Mouse (Mus musculus): ENCODE results near the gene Klhl23. TPM values are rescaled to one million over a fixed set of nuclear protein-coding genes. Genes with fewer than 3 reads are reported as not detected.

Gene Klhl23
- polyA plus RNA-seq, 1 experiment from 2014 or later, result 26.7 TPM

DNA sequence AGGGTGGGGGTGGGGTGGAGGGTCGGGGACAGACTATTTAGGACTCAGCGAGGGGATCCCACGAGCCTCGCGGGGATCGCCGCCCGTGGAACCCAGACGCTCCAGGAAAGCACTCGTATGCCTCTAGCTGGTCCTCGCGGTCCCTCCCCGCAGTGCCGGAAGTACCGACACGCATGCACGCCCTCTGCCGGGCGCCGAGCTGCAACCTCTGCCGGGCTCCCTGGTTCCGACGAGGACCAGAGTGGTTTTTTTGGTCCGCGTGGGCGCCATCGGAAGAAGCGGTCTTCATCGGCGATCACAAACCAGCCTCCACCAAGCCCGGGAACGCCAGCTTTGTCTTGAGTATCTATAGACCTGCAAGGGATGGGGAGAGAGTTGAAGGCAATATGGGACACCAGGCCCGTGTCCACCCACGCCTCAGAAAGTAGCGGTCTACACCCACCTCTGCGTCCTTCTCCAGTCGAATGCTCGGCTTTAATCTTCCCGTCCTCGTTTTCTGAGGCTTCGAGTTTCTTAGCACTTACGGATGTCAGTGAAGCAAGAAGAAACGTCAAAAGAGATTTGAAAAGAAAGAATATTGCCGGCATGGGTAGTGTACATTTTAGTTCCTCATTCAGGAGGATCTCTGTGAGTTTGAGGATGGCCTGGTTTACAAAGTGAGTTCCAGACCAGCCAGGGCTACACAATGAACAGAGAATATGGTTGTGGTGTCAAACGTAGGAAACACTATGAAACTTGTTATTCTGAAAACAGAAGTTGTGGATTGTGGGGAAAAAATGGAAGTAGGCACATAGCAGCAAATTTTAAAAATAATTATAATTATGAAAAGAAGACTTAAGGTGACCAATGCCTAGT, 63.9 kb downstream of the Klhl23 start, which contains the start of gene Mettl5:
Gene Mettl5 (minus strand): TSS at position 165 of the 855 bp plus-strand sequence.
- no peaks in the 10 kb centered on the region for H3K9me3 ChIP-seq (replicated peaks)
- peak within 1 kb of the TSS; percentile 90 for H3K27ac ChIP-seq (replicated peaks)
- H3K4me3 ChIP-seq, result peak within 1 kb of the TSS; percentile 78
- WGBS, result 3% methylated on average over 45 of the region's 45 CpGs
- H3K4me1 ChIP-seq, result peaks cover 18% of the 10 kb centered on the region
- peaks cover 3% of the 10 kb centered on the region; the same call in 1 of the 2 replicates for H3K36me3 ChIP-seq
- peak; percentile 88 for DNase-seq (ENCODE audit: low spot score)
- H3K27me3 ChIP-seq (ENCODE audit: low read depth, poor library complexity, severe bottlenecking), result no peaks in the 10 kb centered on the region

Other genes starting within 250 kb of the Klhl23 start
- 2.8 and 3.4 TPM in 2 replicates for gene Lrp2, start 235.9 kb upstream of the Klhl23 start, polyA plus RNA-seq (2016; fragmentation: Nextera tagmentation; extraction: Ambion mirVana)
- gene Bbs5, start 174.8 kb upstream of the Klhl23 start, polyA plus RNA-seq (2016; fragmentation: Nextera tagmentation; extraction: Ambion mirVana), result 13.8 and 14.6 TPM in 2 replicates
- 0.09 and 0.15 TPM in 2 replicates for gene Klhl41, start 151.8 kb upstream of the Klhl23 start, polyA plus RNA-seq (2016; fragmentation: Nextera tagmentation; extraction: Ambion mirVana)
- 15.8 and 17.7 TPM in 2 replicates for gene Fastkd1, start 108.4 kb upstream of the Klhl23 start, polyA plus RNA-seq (2016; fragmentation: Nextera tagmentation; extraction: Ambion mirVana)
- 127 and 134 TPM in 2 replicates for gene Ppig, start 99.4 kb upstream of the Klhl23 start, polyA plus RNA-seq (2016; fragmentation: Nextera tagmentation; extraction: Ambion mirVana)
- gene Ccdc173, start 32.4 kb upstream of the Klhl23 start, polyA plus RNA-seq (2016; fragmentation: Nextera tagmentation; extraction: Ambion mirVana), result 3.5 and 4.2 TPM in 2 replicates
- gene Phospho2, start 32.3 kb upstream of the Klhl23 start, polyA plus RNA-seq (2016; fragmentation: Nextera tagmentation; extraction: Ambion mirVana), result 30.4 and 32.8 TPM in 2 replicates
- 354 and 383 TPM in 2 replicates for gene Ssb, start 39.6 kb downstream of the Klhl23 start, polyA plus RNA-seq (2016; fragmentation: Nextera tagmentation; extraction: Ambion mirVana)
- 43.4 and 44.7 TPM in 2 replicates for gene Mettl5, start 63.7 kb downstream of the Klhl23 start, polyA plus RNA-seq (2016; fragmentation: Nextera tagmentation; extraction: Ambion mirVana)
- 11.7 and 15.9 TPM in 2 replicates for gene Ubr3, start 75.3 kb downstream of the Klhl23 start, polyA plus RNA-seq (2016; fragmentation: Nextera tagmentation; extraction: Ambion mirVana)
- gene Myo3b, start 217.2 kb downstream of the Klhl23 start, polyA plus RNA-seq (2016; fragmentation: Nextera tagmentation; extraction: Ambion mirVana), result not detected in 2 replicates